Mouse (Mus musculus) forebrain, embryonic 10.5 days (tissue): ENCODE measurements at regions not wholly inside any gene's neighbourhood (a gene's known extent, or its start where the extent isn't known, plus 50 kb on each side); places are given as distances from the start of the nearest gene placed in this dataset.

Experiments
- DNase-seq: peaks from one replicate; pipeline ENCODE4 v3.0.0-alpha.2; 2017; ENCODE audit warnings: low spot score; ENCODE audit errors: extremely low spot score
- H3K27ac ChIP-seq: fragments of 300-500 bp; sonication (generic); 2 replicates; pipeline ENCODE4 v1.5.1; 2016; ENCODE audit warnings: mild to moderate bottlenecking
- H3K27me3 ChIP-seq: fragments of 300-500 bp; sonication (generic); 2 replicates; pipeline ENCODE4 v1.6.1; 2016; ENCODE audit warnings: mild to moderate bottlenecking; ENCODE audit not compliant: poor library complexity, severe bottlenecking
- H3K36me3 ChIP-seq: fragments of 300-500 bp; sonication (generic); replicated peaks from 2 replicates; pipeline ENCODE4 v1.6.1; 2016; ENCODE audit warnings: mild to moderate bottlenecking, moderate library complexity
- H3K4me1 ChIP-seq: fragments of 300-500 bp; sonication (generic); 2 replicates; pipeline ENCODE4 v1.6.1; 2016
- H3K4me3 ChIP-seq: fragments of 300-500 bp; sonication (generic); 2 replicates; pipeline ENCODE4 v1.5.1; 2016; ENCODE audit warnings: mild to moderate bottlenecking, moderate library complexity
- H3K9me3 ChIP-seq: fragments of 300-500 bp; sonication (generic); 2 replicates; pipeline ENCODE4 v1.6.1; 2016; ENCODE audit warnings: mild to moderate bottlenecking, moderate library complexity
- WGBS: fragments of 180-500 bp; shearing (Covaris S2); methylation state at CpG from one replicate; pipeline ENCODE4 v1.1.7; 2016; 5-methylcytosine and 5-hydroxymethylcytosine counted together

- Histone ChIP-seq H3K4me1 (peaks cover 20% of the 10 kb centered on the region), H3K27ac (no peak overlapping the region), H3K27me3 (peaks cover 54% of the 10 kb centered on the region), H3K9me3 (no peaks in the 10 kb centered on the region), H3K36me3 (no peaks in the 10 kb centered on the region), H3K4me3 (no peak overlapping the region)
- 15% methylated on average over 4 of the region's 4 CpGs for WGBS
- DNase-seq: no peak
These were observed 257.4 kb upstream of the Negr1 start for GRCm38 (mm10) chr3:156304174-156304573.

DNA sequence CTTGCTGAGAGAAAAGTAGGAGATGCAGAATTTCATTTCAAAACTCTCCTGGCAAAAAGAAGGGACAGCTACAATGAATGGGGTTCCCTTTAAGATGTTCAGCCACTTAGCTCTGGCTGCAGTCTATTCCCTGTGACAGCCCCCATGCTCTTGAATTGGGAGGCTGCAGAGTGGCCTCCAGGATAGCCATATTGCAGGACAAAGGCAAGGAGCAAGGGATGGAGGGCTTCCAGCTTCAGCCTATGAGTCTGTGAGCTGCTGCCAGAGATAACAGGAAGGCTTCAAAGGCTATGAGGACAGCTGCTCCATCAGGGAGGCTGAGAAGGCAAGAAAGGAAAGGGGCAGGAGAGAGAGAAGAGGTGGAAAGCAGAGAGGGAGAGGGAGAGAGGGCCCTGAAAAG, 256.5 kb upstream of the Negr1 start:
- H3K4me1 ChIP-seq: peaks cover 20% of the 10 kb centered on the region
- no peaks in the 10 kb centered on the region for H3K36me3 ChIP-seq
- no peak for DNase-seq
- peaks cover 52% of the 10 kb centered on the region for H3K27me3 ChIP-seq
- H3K27ac ChIP-seq: 0 out of 2 replicates have a peak overlapping the region, but pooled peaks have one; percentile 49
- H3K4me3 ChIP-seq: no peak overlapping the region
- no peaks in the 10 kb centered on the region for H3K9me3 ChIP-seq

GRCm38 (mm10) chr3:156335033-156335793, 226.4 kb upstream of the Negr1 start:
- Histone ChIP-seq H3K9me3 (no peaks in the 10 kb centered on the region), H3K36me3 (no peaks in the 10 kb centered on the region), H3K27ac (no peak overlapping the region), H3K4me3 (no peak overlapping the region), H3K27me3 (no peaks in the 10 kb centered on the region), H3K4me1 (no peaks in the 10 kb centered on the region)
- 90% methylated on average over 6 of the region's 6 CpGs for WGBS
- DNase-seq: no peak

GRCm38 (mm10) chr3:156341484-156341883, 220.1 kb upstream of the Negr1 start:
- DNase-seq: no peak
- H3K27me3 ChIP-seq: no peaks in the 10 kb centered on the region
- H3K9me3 ChIP-seq: no peaks in the 10 kb centered on the region
- H3K4me1 ChIP-seq: no peaks in the 10 kb centered on the region
- H3K4me3 ChIP-seq: no peak overlapping the region
- no peak overlapping the region for H3K27ac ChIP-seq
- WGBS: 83% methylated on average over 1 of the region's 1 CpGs
- no peaks in the 10 kb centered on the region for H3K36me3 ChIP-seq

DNA sequence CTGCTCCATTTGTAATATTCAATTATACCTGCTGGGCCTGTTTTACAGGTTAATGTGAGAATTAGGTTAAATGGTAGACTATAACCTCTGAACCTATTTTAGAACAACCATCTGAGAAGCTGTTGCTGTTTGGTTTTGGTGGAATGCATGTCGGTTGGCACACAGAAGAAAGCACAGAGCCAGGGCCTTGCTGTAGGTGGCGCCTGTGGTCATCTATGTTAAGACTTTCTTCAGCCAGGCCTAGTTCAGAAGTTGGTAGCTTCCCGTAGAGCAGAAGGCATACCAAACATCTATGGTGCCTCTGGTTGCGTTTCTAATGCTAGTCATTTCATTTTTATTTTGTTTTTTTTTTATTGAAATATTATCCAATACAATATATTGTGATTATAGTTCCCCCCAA, 209.9 kb upstream of the Negr1 start:
- Histone ChIP-seq H3K4me3 (no peak overlapping the region), H3K4me1 (no peaks in the 10 kb centered on the region), H3K27me3 (no peaks in the 10 kb centered on the region), H3K27ac (no peak overlapping the region), H3K36me3 (no peaks in the 10 kb centered on the region), H3K9me3 (no peaks in the 10 kb centered on the region)
- 60% methylated on average over 4 of the region's 4 CpGs for WGBS
- no peak for DNase-seq

DNA sequence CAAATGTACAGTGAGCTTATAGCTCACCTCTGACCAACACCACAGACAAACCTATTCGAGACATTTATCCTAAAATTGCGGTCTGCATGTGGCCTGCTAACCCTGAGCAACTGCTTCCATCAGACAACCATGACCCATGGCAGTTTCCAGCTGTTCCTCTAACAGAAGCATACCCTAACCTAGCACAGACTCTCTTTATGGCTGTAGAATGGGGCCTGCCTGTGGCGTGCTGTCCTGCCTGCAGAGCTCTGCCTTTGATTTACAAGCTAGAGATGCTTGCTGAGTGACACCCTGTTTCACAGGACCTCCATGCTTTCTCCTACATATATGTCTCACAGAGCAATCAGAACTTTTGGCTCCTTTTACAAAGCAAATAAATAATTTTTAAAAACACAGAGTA, 208.2 kb upstream of the Negr1 start:
- Histone ChIP-seq H3K4me3 (no peak overlapping the region), H3K36me3 (no peaks in the 10 kb centered on the region), H3K4me1 (no peaks in the 10 kb centered on the region), H3K27me3 (no peaks in the 10 kb centered on the region), H3K9me3 (no peaks in the 10 kb centered on the region), H3K27ac (no peak overlapping the region)
- no peak for DNase-seq
- 85% methylated on average over 3 of the region's 3 CpGs for WGBS

- Histone ChIP-seq H3K36me3 (no peaks in the 10 kb centered on the region), H3K9me3 (no peaks in the 10 kb centered on the region), H3K27me3 (no peaks in the 10 kb centered on the region), H3K4me1 (no peaks in the 10 kb centered on the region), H3K4me3 (no peak overlapping the region), H3K27ac (no peak overlapping the region)
- no peak for DNase-seq
- WGBS: 88% methylated on average over 9 of the region's 9 CpGs
These were observed 207.6 kb upstream of the Negr1 start for GRCm38 (mm10) chr3:156353841-156354473.

GRCm38 (mm10) chr3:156368669-156369343, 192.8 kb upstream of the Negr1 start:
- Histone ChIP-seq H3K27ac (no peak overlapping the region), H3K27me3 (no peaks in the 10 kb centered on the region), H3K4me1 (no peaks in the 10 kb centered on the region), H3K9me3 (no peaks in the 10 kb centered on the region), H3K36me3 (no peaks in the 10 kb centered on the region), H3K4me3 (no peak overlapping the region)
- no peak for DNase-seq
- 85% methylated on average over 3 of the region's 3 CpGs for WGBS

DNA sequence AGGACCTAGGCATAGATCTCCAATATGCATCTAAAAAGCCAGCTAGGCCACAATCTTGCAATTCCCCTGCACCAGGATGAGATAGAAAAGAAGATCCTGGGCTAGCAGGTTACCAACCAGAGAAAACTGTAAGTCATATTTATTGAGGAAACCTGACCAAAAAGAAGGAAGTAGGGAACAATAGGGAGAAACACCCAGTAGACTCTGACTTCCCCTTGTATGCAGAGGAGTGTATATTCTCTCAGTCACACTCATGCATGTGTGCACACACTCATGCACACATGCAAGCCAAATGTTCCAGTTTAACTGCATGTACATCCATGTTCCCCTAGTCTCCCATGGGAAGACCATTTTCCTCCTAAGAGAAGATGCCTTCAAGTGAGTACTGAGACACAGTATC, 184.9 kb upstream of the Negr1 start:
- no peaks in the 10 kb centered on the region for H3K4me1 ChIP-seq
- no peaks in the 10 kb centered on the region for H3K27me3 ChIP-seq
- no peak overlapping the region for H3K27ac ChIP-seq
- no peak for DNase-seq
- H3K4me3 ChIP-seq: no peak overlapping the region
- no peaks in the 10 kb centered on the region for H3K9me3 ChIP-seq
- H3K36me3 ChIP-seq: no peaks in the 10 kb centered on the region

DNA sequence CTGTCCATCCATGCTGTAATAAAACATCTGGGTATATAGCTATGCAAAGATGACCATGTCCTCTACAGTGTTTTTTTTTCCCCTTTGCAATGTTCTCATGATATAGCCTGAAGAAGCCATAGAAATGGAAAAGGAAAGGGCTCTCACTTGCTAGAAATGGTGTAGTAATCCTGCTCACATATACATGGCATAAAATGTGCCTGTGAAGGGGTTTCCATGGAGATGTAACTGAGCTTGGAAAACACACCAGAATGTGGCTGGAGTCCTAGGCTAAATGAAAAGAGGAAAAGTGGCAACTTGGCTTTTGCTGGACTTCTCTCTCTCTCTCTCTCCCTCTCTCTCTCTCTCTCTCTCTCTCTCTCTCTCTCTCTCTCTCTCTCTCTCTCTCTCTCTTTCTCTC, 178.7 kb upstream of the Negr1 start:
- no peaks in the 10 kb centered on the region for H3K9me3 ChIP-seq
- no peaks in the 10 kb centered on the region for H3K36me3 ChIP-seq
- no peak overlapping the region for H3K4me3 ChIP-seq
- no peak overlapping the region for H3K27ac ChIP-seq
- DNase-seq: no peak
- H3K27me3 ChIP-seq: no peaks in the 10 kb centered on the region
- H3K4me1 ChIP-seq: no peaks in the 10 kb centered on the region

DNA sequence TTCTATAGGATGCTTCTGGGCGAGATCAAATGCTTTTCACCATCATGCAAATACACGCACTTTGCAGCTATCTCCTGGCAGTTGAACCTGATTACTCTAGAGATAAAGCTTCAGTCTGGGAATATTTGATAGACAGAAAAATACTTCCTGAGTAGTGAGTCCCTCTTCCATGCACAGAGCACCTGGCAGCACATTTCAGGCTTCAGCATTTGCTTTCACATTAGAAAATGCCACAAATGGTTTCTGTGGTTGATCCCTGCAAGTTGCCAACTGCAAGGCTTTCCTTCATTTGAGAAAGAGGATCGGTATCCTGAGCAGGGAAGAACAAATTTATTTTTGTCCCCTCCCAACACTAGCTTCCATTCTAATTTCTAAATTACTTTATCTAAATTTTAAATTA, 155.5 kb upstream of the Negr1 start:
- Histone ChIP-seq H3K36me3 (no peaks in the 10 kb centered on the region), H3K27me3 (no peaks in the 10 kb centered on the region), H3K9me3 (no peaks in the 10 kb centered on the region), H3K27ac (no peak overlapping the region), H3K4me1 (no peaks in the 10 kb centered on the region), H3K4me3 (no peak overlapping the region)
- DNase-seq: no peak
- WGBS: 86% methylated on average over 3 of the region's 3 CpGs

DNA sequence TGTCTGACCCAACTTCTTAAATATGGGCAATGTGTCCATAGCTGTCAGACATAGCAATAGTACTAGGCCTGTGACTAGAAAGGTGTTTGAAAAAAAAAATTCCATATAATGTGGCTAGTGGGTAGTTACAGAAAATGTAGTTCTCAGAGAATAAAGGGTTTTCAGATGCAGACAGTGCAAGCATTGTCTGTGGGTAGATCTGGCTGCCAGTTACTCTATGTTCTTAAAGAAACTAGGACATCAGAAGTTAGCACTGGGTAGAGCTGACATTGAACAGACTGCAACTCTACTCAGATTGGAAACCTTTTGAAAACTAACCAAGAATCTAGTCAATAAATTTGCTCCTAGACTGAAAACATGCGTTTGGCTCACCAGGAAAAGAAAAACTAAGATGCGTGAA, 154.5 kb upstream of the Negr1 start:
- WGBS: 92% methylated on average over 2 of the region's 2 CpGs
- no peaks in the 10 kb centered on the region for H3K9me3 ChIP-seq
- no peaks in the 10 kb centered on the region for H3K27me3 ChIP-seq
- H3K27ac ChIP-seq: no peak overlapping the region
- no peak overlapping the region for H3K4me3 ChIP-seq
- H3K4me1 ChIP-seq: no peaks in the 10 kb centered on the region
- H3K36me3 ChIP-seq: no peaks in the 10 kb centered on the region
- no peak for DNase-seq

GRCm38 (mm10) chr3:156410126-156410525, 151.5 kb upstream of the Negr1 start:
- Histone ChIP-seq H3K27me3 (no peaks in the 10 kb centered on the region), H3K4me3 (no peak overlapping the region), H3K36me3 (no peaks in the 10 kb centered on the region), H3K9me3 (no peaks in the 10 kb centered on the region), H3K4me1 (no peaks in the 10 kb centered on the region), H3K27ac (no peak overlapping the region)
- WGBS: 65% methylated on average over 1 of the region's 1 CpGs
- no peak for DNase-seq
